Comparison of ENCODE assay signal across 37 mouse cellular contexts in the genomic region with DNA sequence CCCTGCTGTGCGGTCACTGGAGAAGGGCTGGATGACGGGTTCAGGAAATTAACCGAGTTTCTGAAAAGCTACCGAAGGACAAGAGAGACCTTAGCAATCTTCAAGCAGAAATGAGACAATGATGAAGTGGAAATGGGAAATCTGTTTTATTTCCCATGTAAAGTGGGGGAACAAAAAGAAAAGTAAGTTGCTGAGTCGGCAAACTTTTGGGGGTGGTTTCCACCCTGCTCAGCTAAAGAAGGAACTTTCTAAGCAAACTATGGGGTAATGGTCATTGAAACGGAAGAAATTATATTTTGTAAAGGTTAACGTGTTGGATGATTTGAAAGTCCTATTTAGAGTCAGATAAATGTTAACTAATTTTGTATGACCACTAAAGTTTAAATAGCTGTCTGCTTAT. TPM values are rescaled to one million over a fixed set of nuclear protein-coding genes. Genes with fewer than 3 reads are reported as not detected.
A peak's percentile ranks its signal among the peaks of the same experiment; 100 is the strongest.
DNase-seq lines count a peak whose midpoint lies in the region; ATAC-seq and TF ChIP-seq lines count a peak whose summit lies in the region.
"Had no signal": no experiment of that assay in that cellular context is flagged by ENCODE, and none has a peak within 500 bp of the region (broad histone marks: within the 10 kb centered on the region; RNA-seq: fewer than 3 reads in every experiment).

No protein-coding gene starts in this region.

- H3K9me3 ChIP-seq in lung, postnatal 0 days (ENCODE audit: low read length): no peaks in the 10 kb centered on the region
- H3K9me3 ChIP-seq in intestine, embryonic 14.5 days (ENCODE audit: control insufficient read depth, low read length): no peaks in the 10 kb centered on the region
- H3K9me3 ChIP-seq in stomach, postnatal 0 days (ENCODE audit: control insufficient read depth, low read length): no peaks in the 10 kb centered on the region
- H3K9me3 ChIP-seq: embryonic facial prominence, embryonic 12.5 days; hindbrain, embryonic 10.5 days; hindbrain, embryonic 15.5 days; kidney, embryonic 15.5 days; limb, embryonic 12.5 days; liver, embryonic 15.5 days; midbrain, embryonic 13.5 days; neural tube, embryonic 15.5 days had no signal

- WGBS in lung, postnatal 0 days: 66% methylated on average over 7 of the region's 7 CpGs
- WGBS in intestine, embryonic 14.5 days: 82% methylated on average over 7 of the region's 7 CpGs
- 51% methylated on average over 7 of the region's 7 CpGs for WGBS in stomach, postnatal 0 days

- peak overlapping the region; percentile 34 for H3K4me2 ChIP-seq in lung, postnatal 0 days (replicated peaks; ENCODE audit: low read depth, low read length)
- peak overlapping the region; percentile 20 for H3K4me2 ChIP-seq in intestine, embryonic 14.5 days (ENCODE audit: low read length)
- peak overlapping the region; percentile 44 for H3K4me2 ChIP-seq in stomach, postnatal 0 days (replicated peaks; ENCODE audit: low read depth)
- H3K4me2 ChIP-seq: embryonic facial prominence, embryonic 12.5 days; hindbrain, embryonic 15.5 days; kidney, embryonic 15.5 days; limb, embryonic 12.5 days; liver, embryonic 15.5 days; midbrain, embryonic 13.5 days; neural tube, embryonic 15.5 days had no signal

- TF ChIP-seq EP300 in lung, postnatal 0 days (IDR thresholded peaks at IDR 0.05): no peak
- no peak for TF ChIP-seq EP300 in stomach, postnatal 0 days (optimal IDR thresholded peaks at IDR 0.05)

- no peaks in the 10 kb centered on the region for H3K4me1 ChIP-seq in lung, postnatal 0 days (ENCODE audit: insufficient read depth, low read depth, low read length)
- no peaks in the 10 kb centered on the region for H3K4me1 ChIP-seq in intestine, embryonic 14.5 days (replicated peaks; ENCODE audit: control insufficient read depth, insufficient read depth, low read length)
- no peaks in the 10 kb centered on the region for H3K4me1 ChIP-seq in stomach, postnatal 0 days (replicated peaks; ENCODE audit: control insufficient read depth, insufficient read depth)
- H3K4me1 ChIP-seq: embryonic facial prominence, embryonic 12.5 days; hindbrain, embryonic 15.5 days; kidney, embryonic 15.5 days; limb, embryonic 12.5 days; liver, embryonic 15.5 days; midbrain, embryonic 13.5 days; neural tube, embryonic 15.5 days had no signal

- no peak for ATAC-seq in lung, postnatal 0 days
- ATAC-seq in intestine, embryonic 14.5 days (replicated peaks; ENCODE audit: low FRiP score, low TSS enrichment, low read depth): no peak
- peak; percentile 50; the same call in 1 of the 2 replicates for ATAC-seq in monocyte, adult 5-6 weeks (replicated peaks; ENCODE audit: insufficient number of reproducible peaks, low FRiP score, low TSS enrichment, poor library complexity, severe bottlenecking)
- no peak for ATAC-seq in stomach, postnatal 0 days (ENCODE audit: low FRiP score, low TSS enrichment)
- ATAC-seq in frontal cortex, adult (ENCODE audit: low TSS enrichment): no peak
- ATAC-seq: forebrain, postnatal 0 days; midbrain, embryonic 13.5 days had no signal

- no peak overlapping the region for H3K9ac ChIP-seq in lung, postnatal 0 days (replicated peaks; ENCODE audit: low read depth)
- H3K9ac ChIP-seq in intestine, embryonic 14.5 days (ENCODE audit: low read length): no peak overlapping the region
- peak overlapping the region; percentile 47 for H3K9ac ChIP-seq in stomach, postnatal 0 days (ENCODE audit: low read length)
- H3K9ac ChIP-seq: embryonic facial prominence, embryonic 12.5 days; forebrain, postnatal 0 days; hindbrain, embryonic 15.5 days; kidney, embryonic 15.5 days; limb, embryonic 12.5 days; liver, embryonic 15.5 days; midbrain, embryonic 13.5 days; neural tube, embryonic 15.5 days had no signal

- H3K27ac ChIP-seq in lung, postnatal 0 days (ENCODE audit: low read length): no peak overlapping the region
- no peak overlapping the region for H3K27ac ChIP-seq in intestine, embryonic 14.5 days (ENCODE audit: low read depth)
- peak overlapping the region; percentile 84 for H3K27ac ChIP-seq in stomach, postnatal 0 days (replicated peaks)
- H3K27ac ChIP-seq: embryonic facial prominence, embryonic 12.5 days; hindbrain, embryonic 15.5 days; kidney, embryonic 15.5 days; left cerebral cortex, adult 2 months; limb, embryonic 12.5 days; liver, embryonic 15.5 days; midbrain, embryonic 13.5 days; neural tube, embryonic 15.5 days had no signal

- no peaks in the 10 kb centered on the region for H3K27me3 ChIP-seq in lung, postnatal 0 days (replicated peaks; ENCODE audit: insufficient read depth, low read length)
- H3K27me3 ChIP-seq in intestine, embryonic 14.5 days (replicated peaks; ENCODE audit: control insufficient read depth, insufficient read depth, low read length): no peaks in the 10 kb centered on the region
- H3K27me3 ChIP-seq in stomach, postnatal 0 days (ENCODE audit: control insufficient read depth, insufficient read depth, low read length): no peaks in the 10 kb centered on the region
- H3K27me3 ChIP-seq: embryonic facial prominence, embryonic 12.5 days; hindbrain, embryonic 15.5 days; kidney, embryonic 15.5 days; limb, embryonic 12.5 days; liver, embryonic 15.5 days; midbrain, embryonic 13.5 days; neural tube, embryonic 15.5 days had no signal

- TF ChIP-seq CTCF in lung, postnatal 0 days (IDR thresholded peaks at IDR 0.05): no peak
- no peak for TF ChIP-seq CTCF in stomach, postnatal 0 days (IDR thresholded peaks at IDR 0.05; ENCODE audit: low read depth)

- H3K4me3 ChIP-seq in lung, postnatal 0 days (ENCODE audit: low read depth, low read length): no peak overlapping the region
- H3K4me3 ChIP-seq in intestine, embryonic 14.5 days (ENCODE audit: low read depth, low read length): peak overlapping the region; percentile 13
- H3K4me3 ChIP-seq in stomach, postnatal 0 days (ENCODE audit: low read depth, low read length): peak overlapping the region; percentile 38
- H3K4me3 ChIP-seq: embryonic facial prominence, embryonic 12.5 days; hindbrain, embryonic 10.5 days; hindbrain, embryonic 15.5 days; kidney, embryonic 15.5 days; left cerebral cortex, adult 2 months; limb, embryonic 12.5 days; liver, embryonic 15.5 days; midbrain, embryonic 13.5 days; neural tube, embryonic 15.5 days had no signal

- no peaks in the 10 kb centered on the region for H3K36me3 ChIP-seq in lung, postnatal 0 days (ENCODE audit: insufficient read depth, low read length)
- H3K36me3 ChIP-seq in intestine, embryonic 14.5 days (ENCODE audit: control insufficient read depth, insufficient read depth, low read length): no peaks in the 10 kb centered on the region
- H3K36me3 ChIP-seq in stomach, postnatal 0 days (ENCODE audit: control insufficient read depth, insufficient read depth, low read length): no peaks in the 10 kb centered on the region
- H3K36me3 ChIP-seq: embryonic facial prominence, embryonic 12.5 days; hindbrain, embryonic 10.5 days; hindbrain, embryonic 15.5 days; kidney, embryonic 15.5 days; limb, embryonic 12.5 days; liver, embryonic 15.5 days; midbrain, embryonic 13.5 days; neural tube, embryonic 15.5 days had no signal

- no peak for DNase-seq in lung, postnatal 0 days (ENCODE audit: low spot score)
- DNase-seq in lung, postnatal 4 days: no peak
- DNase-seq in intestine, embryonic 14.5 days (ENCODE audit: low spot score): no peak
- no peak for DNase-seq in stomach, postnatal 0 days (ENCODE audit: low spot score)
- DNase-seq in right cerebral cortex, postnatal 4 days: no peak
- DNase-seq: adrenal gland, adult 8-10 months; cerebellum, adult 8-10 months; cerebellum, postnatal 36 days; forebrain, postnatal 0 days; gastrocnemius, postnatal 14 days; heart, postnatal 14 days; kidney, postnatal 25 days; lung, postnatal 14 days; right cerebral cortex, postnatal 25 days; thymus, adult 2 months had no signal

RNA-seq across cellular contexts. Expression of gene Arl14, which starts 0.8 kb away (rescaled TPM):
- polyA plus RNA-seq in lung, postnatal 0 days (2015; fragmentation: Nextera tagmentation; extraction: Ambion mirVana): 0.10 TPM in 1 of 2 replicates, not detected in the other
- polyA plus RNA-seq in intestine, embryonic 14.5 days (2014; fragmentation: Nextera tagmentation; extraction: Ambion mirVana): 3.8 and 4.0 TPM in 2 replicates
- total RNA-seq in monocyte, adult 5-6 weeks (2017): 0.86 TPM in 1 of 3 replicates, not detected in the others
- polyA plus RNA-seq in stomach, postnatal 0 days (2015; fragmentation: Nextera tagmentation; extraction: Ambion mirVana): 31.5 and 39.8 TPM in 2 replicates
- total RNA-seq: adrenal gland, adult 8-10 months; adrenal gland, postnatal 4 days; forebrain, postnatal 0 days; gastrocnemius, postnatal 14 days; granulocyte monocyte progenitor cell, adult 5-6 weeks; heart, postnatal 14 days; layer of hippocampus, adult 18-20 months; layer of hippocampus, postnatal 10 days; left cerebral cortex, adult 2 months; left cerebral cortex, postnatal 25 days; megakaryocyte-erythroid progenitor cell, adult 5-6 weeks had no signal
- polyA plus RNA-seq: CD4-positive, CD25-positive, alpha-beta regulatory T cell, adult 4 months; embryonic facial prominence, embryonic 12.5 days; forebrain, postnatal 0 days; heart, embryonic 14.5 days; hindbrain, embryonic 10.5 days; hindbrain, embryonic 15.5 days; inflammation-experienced regulatory T-cells, adult 6 months; limb, embryonic 12.5 days; liver, adult 2 months; liver, embryonic 15.5 days; midbrain, embryonic 13.5 days; neural tube, embryonic 15.5 days; spleen, adult 2 months; thymus, adult 2 months had no signal
